Mouse (Mus musculus) hematopoietic stem cell, adult 5-6 weeks (primary cell): ENCODE data around the gene Acot3. TPM values are rescaled to one million over a fixed set of nuclear protein-coding genes. Genes with fewer than 3 reads are reported as not detected.
"Not testable (repeated sequence)": the region's sequence is repeated elsewhere in the genome, so short reads cannot be mapped to it uniquely, and the experiment has no call there.

Experiments used
- ATAC-seq, 2 experiments: fragments of 125-278 bp in 1 of 2; replicated peaks in 1 of 2; 2 replicates each; pipeline ENCODE4 v1.8.0; 2016 to 2017; ENCODE audit warnings: inconsistent platforms in 2 of 2, mild to moderate bottlenecking in 2 of 2, moderate number of reproducible peaks in 2 of 2, low read depth in 1 of 2, moderate TSS enrichment in 1 of 2; ENCODE audit not compliant: low FRiP score in 2 of 2, poor library complexity in 2 of 2, severe bottlenecking in 2 of 2, insufficient read depth in 1 of 2, low TSS enrichment in 1 of 2
- total RNA-seq: library from RNA; stranded (forward); fragments of 172-1452, 232-1000 nt; gene quantifications from 2 replicates; pipeline ENCODE4 v1.2.3, GENCODE M21; 2017

Acot3 gene
- total RNA-seq, 1 experiment from 2014 or later, result not detected

GRCm38 (mm10) chr12:84033302-84033701, 18.6 kb upstream of the Acot3 start:
- ATAC-seq, result peak in 1 of 2 experiments; percentile 1; a peak in 2 of 4 replicates

GRCm38 (mm10) chr12:84034108-84034507, 17.8 kb upstream of the Acot3 start:
- ATAC-seq, result peak; percentile 60 to 64

- peak in 1 of 2 experiments; percentile 17; a peak in 1 of 4 replicates for ATAC-seq
Measured at GRCm38 (mm10) chr12:84038241-84038640, 13.7 kb upstream of the Acot3 start, which contains the start of gene Acot4. Acot4 (plus strand) TSS chr12:84038379.

- ATAC-seq, result not testable (repeated sequence)
Measured at GRCm38 (mm10) chr12:84038691-84039111, 13.2 kb upstream of the Acot3 start, which contains the start of gene Gm49366. Gm49366 (plus strand) TSS chr12:84038935.

- ATAC-seq, result no peak
Measured at GRCm38 (mm10) chr12:84042248-84042647, 9.7 kb upstream of the Acot3 start.

GRCm38 (mm10) chr12:84044045-84044444, 7.9 kb upstream of the Acot3 start:
- ATAC-seq, result no peak

- ATAC-seq, result no peak
Measured at GRCm38 (mm10) chr12:84046906-84047305, 5.0 kb upstream of the Acot3 start.

GRCm38 (mm10) chr12:84050744-84051143, 1.2 kb upstream of the Acot3 start:
- ATAC-seq, result not testable (repeated sequence)

GRCm38 (mm10) chr12:84052609-84053008, 665 bp downstream of the Acot3 start:
- ATAC-seq, result no peak

GRCm38 (mm10) chr12:84053173-84053572, 1.2 kb downstream of the Acot3 start:
- no peak for ATAC-seq

GRCm38 (mm10) chr12:84053679-84054391, 1.9 kb downstream of the Acot3 start:
- ATAC-seq, result peak in 1 of 2 experiments; percentile 42; a peak in 2 of 4 replicates

GRCm38 (mm10) chr12:84060946-84061345, 9.0 kb downstream of the Acot3 start:
- ATAC-seq, result peak; percentile 60 to 73; a peak in 2 of 4 replicates

GRCm38 (mm10) chr12:84062336-84062735, 10.4 kb downstream of the Acot3 start:
- no peak for ATAC-seq

- ATAC-seq, result no peak
Measured at GRCm38 (mm10) chr12:84063228-84063627, 11.3 kb downstream of the Acot3 start.

GRCm38 (mm10) chr12:84063833-84064232, 11.9 kb downstream of the Acot3 start:
- no peak for ATAC-seq

- no peak for ATAC-seq
Measured at GRCm38 (mm10) chr12:84064621-84065020, 12.7 kb downstream of the Acot3 start.

GRCm38 (mm10) chr12:84067752-84068151, 15.8 kb downstream of the Acot3 start:
- no peak for ATAC-seq

- no peak for ATAC-seq
Measured at GRCm38 (mm10) chr12:84068296-84068695, 16.4 kb downstream of the Acot3 start.

- no peak for ATAC-seq
Measured at GRCm38 (mm10) chr12:84068986-84069385, 17.0 kb downstream of the Acot3 start, which contains the start of gene Acot5. Acot5 (plus strand) TSS chr12:84069325.
